Mouse (Mus musculus) c-Kit-positive CD71-negative TER-119-negative erythroid progenitor cells, embryonic 14.5 days (primary cell): Measurements from ENCODE around the gene Vmn2r117.
"Not testable (repeated sequence)": the region's sequence is repeated elsewhere in the genome, so short reads cannot be mapped to it uniquely, and the experiment has no call there.

Experiments used
- DNase-seq: peaks from one replicate; pipeline ENCODE4 v3.0.0-alpha.2; 2013; ENCODE audit warnings: low read depth

Vmn2r117 gene

DNA sequence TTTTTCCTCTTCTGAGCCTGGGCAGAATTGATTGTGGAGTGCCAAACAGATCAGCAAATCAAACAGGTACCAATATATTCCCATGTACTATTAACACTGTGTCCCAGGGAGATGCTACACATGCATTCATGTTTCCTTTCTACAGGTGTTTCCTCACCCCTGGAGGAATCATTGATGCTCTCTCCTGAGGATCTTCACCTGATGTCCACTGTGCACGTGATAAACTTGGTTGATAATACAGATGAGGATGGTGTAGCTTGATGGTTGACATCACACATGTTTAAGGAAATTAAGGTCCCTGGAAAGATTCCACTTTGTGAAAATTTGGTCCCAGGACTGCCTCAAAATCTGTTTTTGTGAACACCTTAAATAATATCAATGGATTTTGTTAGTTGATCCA lies at the start of gene Vmn2r117:
Gene Vmn2r117, minus strand, starts transcription at position 101 of the 400 bp plus-strand sequence.
- DNase-seq = not testable (repeated sequence)

DNA sequence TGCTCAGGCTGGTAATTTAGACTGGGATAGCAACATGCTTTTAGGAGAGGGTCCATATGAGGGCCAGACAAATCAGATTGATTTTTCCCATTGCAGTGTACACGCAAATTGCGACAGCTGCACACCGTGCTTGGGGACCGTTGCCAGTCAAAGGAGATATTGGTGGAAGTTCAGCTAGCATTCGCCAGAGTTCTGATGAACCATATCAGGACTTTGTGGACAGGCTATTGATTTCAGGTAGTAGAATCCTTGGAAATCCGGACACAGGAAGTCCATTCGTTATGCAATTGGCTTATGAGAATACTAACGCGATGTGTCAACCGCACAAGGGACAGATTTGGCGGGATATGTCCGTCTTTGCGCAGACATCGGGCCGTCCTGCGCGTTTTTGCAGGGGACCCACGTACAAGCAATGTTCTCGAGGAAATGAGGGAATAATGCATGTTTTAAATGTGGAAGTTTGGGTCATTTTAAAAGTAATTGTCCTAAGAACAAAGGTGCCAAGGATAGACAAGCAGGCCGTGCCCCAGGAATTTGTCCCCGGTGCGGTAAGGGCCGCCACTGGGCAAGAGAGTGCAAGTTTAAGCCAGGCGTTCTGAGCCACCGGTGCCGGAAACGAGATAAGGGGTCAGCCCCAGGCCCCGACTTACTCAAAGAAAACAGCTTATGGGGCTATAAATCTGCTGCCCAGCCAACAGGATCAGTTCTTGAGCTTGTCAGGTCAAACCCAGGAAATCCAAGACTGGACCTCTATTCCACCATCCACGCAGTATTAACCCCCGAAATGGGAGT lies 43.6 kb upstream of the Vmn2r117 start:
- DNase-seq = not testable (repeated sequence)

DNA sequence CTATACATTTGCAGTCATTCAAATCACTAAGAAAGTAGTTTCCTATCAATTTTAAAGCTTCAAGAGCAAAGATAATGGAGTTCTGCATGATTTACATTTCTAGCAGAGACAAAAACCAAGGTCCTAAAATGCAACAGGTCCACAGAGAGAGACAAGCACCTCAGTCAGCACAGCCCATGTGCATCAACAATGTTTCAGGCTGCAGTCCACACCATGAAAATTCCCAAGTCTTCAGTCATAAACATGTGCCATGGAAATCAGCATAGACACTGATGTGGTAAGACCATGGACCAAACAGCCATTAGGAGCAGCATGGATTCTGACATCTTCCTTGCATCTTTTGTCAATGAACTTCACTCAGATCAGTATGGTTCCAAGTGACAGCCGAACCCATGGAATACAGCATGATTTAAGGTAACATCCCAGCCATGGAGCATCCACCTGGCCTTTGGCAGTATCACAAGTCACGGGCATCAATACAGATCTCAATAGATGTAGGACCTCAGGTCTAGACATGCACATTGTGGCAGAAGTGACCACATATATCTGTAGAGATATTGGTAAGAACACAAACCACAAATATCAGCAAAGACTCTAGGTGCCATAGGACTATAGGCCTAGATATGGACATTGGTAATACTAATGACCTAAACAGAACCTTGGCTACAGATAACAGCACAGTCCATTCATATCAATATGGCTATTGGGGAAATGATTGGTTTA lies 39.4 kb upstream of the Vmn2r117 start:
- DNase-seq = no peak

DNA sequence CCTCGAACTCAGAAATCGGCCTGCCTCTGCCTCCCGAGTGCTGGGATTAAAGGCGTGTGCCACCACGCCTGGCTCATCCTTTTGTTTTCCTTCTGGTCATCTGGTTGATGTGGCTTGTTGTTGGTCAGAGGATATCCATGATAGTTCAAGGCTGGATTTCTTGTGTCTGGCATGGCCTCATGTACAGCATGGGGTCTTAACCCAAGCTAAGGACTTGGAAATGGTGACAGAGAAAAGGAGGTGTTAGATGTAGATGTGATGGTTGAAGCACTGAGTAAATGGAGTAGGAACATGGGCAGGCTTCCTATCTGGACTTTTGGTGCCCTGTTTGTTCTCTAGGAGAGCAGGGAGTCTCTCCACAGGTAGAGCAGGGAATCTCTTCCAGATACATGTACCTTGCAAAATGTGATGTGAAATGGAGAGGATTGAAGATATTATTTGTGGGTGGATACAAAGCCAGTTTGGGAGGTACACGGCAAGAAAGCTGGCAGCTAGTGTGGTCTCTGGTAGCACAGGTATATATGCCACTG lies 46.3 kb downstream of the Vmn2r117 start:
- DNase-seq = no peak
